Mouse (Mus musculus) megakaryocyte progenitor cell, adult 5-6 weeks (primary cell): ENCODE measurements around the gene Susd1. TPM values are rescaled to one million over a fixed set of nuclear protein-coding genes. Genes with fewer than 3 reads are reported as not detected.
"Not testable (repeated sequence)": the region's sequence is repeated elsewhere in the genome, so short reads cannot be mapped to it uniquely, and the experiment has no call there.

ENCODE experiments used
- ATAC-seq: replicated peaks from 2 replicates; pipeline ENCODE4 v1.8.0; 2016; ENCODE audit warnings: mild to moderate bottlenecking, moderate TSS enrichment, inconsistent platforms; ENCODE audit not compliant: poor library complexity
- total RNA-seq, 2 experiments: library from RNA; stranded (forward) in 1 of 2; stranded (reverse) in 1 of 2; fragments of 157-497, 149-512 nt in 1 of 2; fragments of 200-1000 nt in 1 of 2; gene quantifications; 2 replicates each; pipeline versions ENCODE4 v1.2.3 to v1.2.4; 2015 to 2017

The Susd1 gene
- total RNA-seq, 2 experiments from 2014 or later, result 54.3 to 92.2 TPM

- ATAC-seq, result 0 out of 2 replicates have a peak, but pooled peaks have one; percentile 16
Measured at GRCm38 (mm10) chr4:59294661-59295060, 143.8 kb downstream of the Susd1 start.

- ATAC-seq, result peak; percentile 79
Measured at GRCm38 (mm10) chr4:59291914-59292718, 146.3 kb downstream of the Susd1 start.

- no peak for ATAC-seq
Measured at GRCm38 (mm10) chr4:59290972-59291576, 147.4 kb downstream of the Susd1 start.

DNA sequence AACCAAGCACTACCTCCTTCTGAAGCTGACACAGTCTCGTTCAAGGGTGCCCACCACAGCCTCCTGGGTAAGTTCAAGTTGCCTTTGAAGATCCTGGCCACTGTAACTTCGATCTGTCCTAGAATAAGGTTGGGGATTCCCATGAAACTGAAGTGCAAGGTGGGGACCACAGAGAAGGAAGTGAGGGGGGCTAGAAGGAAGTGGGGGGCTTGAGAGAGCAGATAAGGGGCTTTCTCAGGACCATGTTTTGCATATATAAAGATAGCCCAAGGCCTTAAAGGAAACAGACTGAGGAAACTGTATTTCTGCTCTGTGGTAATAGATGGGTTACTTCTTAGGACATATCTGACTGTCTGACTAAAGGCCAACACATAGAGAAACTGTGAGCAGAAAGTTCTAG lies 151.3 kb downstream of the Susd1 start:
- no peak for ATAC-seq

- ATAC-seq, result not testable (repeated sequence)
Measured at GRCm38 (mm10) chr4:59286351-59286750, 152.1 kb downstream of the Susd1 start.

DNA sequence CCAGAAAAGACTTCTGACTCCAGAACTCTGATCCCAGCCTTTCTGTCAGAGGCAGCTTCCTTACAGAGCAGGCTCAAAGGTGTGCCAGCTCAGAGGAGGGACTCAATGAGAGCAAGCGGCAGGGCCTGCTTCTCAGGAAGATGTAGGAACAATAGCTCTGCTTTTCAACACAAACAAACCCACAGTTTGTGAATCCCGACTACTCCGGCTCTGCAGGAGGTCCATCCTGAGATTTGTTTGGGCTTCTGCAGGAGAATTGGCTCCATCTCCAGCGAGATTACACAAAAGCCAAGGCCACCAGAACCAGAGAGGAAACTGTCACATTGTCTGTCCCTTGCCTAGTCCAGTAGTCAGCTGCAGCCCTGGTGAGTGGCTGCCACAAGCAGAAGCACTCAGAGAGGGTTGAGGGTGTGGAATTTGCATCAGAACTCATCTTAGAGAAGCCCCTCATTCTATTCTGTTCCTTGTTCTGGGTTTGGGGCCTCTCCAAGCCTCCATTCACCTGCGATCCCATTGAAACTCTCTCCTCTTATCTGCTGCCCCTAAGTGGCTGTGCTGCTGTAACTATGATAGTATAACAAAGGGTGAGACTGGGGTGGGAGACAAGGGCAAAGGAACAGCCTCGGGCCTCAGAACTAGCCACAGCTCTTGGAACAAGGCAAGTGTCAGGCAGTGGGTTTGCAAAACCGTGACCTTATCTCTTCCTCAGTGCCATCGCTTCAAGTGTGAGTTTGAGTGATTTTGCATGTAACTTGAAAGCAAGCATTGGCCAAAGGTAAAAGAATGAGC lies 155.5 kb downstream of the Susd1 start:
- ATAC-seq, result peak; percentile 47

DNA sequence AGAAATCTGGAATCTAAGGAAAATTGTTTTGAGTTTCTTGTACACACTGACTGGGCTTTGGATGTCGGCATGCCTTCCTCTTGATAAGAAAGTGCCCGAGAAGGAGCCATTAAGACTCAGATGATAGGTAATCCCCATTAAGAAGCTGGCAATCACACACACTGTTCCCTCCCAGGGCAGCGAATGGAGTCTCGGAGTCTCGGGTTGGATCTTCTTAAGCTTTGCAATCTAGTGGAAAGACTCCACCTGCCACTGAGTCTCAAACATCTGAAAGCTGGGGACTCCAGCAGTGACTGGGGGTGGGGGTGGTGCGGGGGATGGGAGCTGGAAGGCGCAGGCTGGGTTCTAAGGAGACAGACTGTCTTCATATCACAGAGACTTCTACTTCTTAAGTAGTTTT lies 156.3 kb downstream of the Susd1 start:
- no peak for ATAC-seq

- ATAC-seq, result 0 out of 2 replicates have a peak, but pooled peaks have one; percentile 10
Measured at GRCm38 (mm10) chr4:59280876-59281275, 157.6 kb downstream of the Susd1 start.

DNA sequence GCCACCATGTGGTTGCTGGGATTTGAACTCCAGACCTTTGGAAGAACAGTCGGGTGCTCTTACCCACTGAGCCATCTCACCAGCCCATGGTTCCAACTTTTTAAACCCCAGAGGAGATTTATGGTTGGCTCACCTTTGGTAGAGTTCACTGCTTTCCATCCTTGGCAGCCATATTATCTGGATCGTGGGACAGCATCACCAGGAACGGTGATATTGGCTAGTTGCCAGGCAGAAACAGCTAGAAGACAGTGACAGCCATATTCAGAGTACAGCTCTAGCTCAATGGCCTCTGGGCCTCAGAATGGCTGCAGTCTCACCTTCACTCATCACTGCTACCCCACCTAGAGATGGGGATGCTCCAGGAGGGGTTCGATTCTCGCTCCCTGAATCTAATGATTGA lies 159.3 kb downstream of the Susd1 start:
- no peak for ATAC-seq

GRCm38 (mm10) chr4:59278410-59278809 lies 160.0 kb downstream of the Susd1 start:
- ATAC-seq, result peak; percentile 57

DNA sequence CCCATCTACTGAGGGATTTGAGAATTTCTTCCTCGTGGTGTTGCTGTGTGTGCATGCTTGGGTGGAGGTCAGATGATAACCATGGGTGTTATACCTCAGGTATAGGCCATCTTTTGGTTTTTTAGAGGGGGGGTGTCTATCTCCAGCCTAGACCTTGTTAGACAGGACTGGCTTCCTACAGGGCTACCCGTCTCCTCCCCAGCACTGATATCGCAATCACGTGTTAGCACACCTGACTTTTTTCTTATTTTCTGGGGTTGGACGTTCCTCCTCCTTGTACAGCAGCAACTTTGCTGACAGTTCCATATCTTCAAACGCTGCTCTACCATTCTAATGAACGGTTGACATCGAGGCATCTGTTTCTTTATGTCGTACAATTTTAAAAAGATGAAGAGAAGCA lies 160.5 kb downstream of the Susd1 start:
- no peak for ATAC-seq

GRCm38 (mm10) chr4:59275956-59276355 lies 162.5 kb downstream of the Susd1 start:
- ATAC-seq, result no peak

GRCm38 (mm10) chr4:59275494-59275893 lies 162.9 kb downstream of the Susd1 start:
- ATAC-seq, result peak; percentile 93

GRCm38 (mm10) chr4:59274136-59274535 lies 164.3 kb downstream of the Susd1 start:
- ATAC-seq, result 0 out of 2 replicates have a peak, but pooled peaks have one; percentile 17

- peak; percentile 52 for ATAC-seq
Measured at GRCm38 (mm10) chr4:59273342-59273741, 165.1 kb downstream of the Susd1 start.

- peak; percentile 18; the same call in 1 of the 2 replicates for ATAC-seq
Measured at GRCm38 (mm10) chr4:59265631-59266030, 172.8 kb downstream of the Susd1 start.

GRCm38 (mm10) chr4:59265182-59265581 lies 173.3 kb downstream of the Susd1 start:
- ATAC-seq, result peak; percentile 38
